8 mouse cellular contexts compared by ENCODE assay signal in the genomic region with DNA sequence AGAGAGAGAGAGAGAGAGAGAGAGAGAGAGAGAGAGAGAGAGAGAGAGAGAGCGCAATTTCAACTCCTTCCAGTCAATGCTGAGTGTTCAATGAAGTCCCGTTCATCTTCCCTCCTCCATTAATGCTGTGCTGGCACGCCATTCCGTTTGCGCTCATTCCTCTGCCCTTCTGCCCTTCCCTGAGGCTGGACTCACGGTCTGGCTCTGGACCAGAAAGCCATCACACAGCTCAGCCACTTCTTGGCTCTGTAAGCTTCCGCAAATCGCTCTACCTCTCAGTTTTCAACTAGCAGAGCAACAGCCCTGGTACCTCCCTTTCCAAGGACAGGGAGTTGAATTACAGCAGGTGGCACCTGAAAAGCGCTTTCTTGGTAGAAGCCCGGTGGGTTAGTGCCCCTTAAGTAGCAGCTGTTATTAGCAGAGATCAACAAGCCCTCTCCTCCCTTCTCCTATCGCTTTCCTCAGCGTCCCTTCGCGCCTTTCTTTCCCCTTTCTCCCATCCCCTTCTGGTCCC. TPM values are rescaled to one million over a fixed set of nuclear protein-coding genes. Genes with fewer than 3 reads are reported as not detected.
DNase-seq lines count a peak whose midpoint lies in the region; ATAC-seq and TF ChIP-seq lines count a peak whose summit lies in the region.

No protein-coding gene starts in this region.

- H3K27ac ChIP-seq in embryonic facial prominence, embryonic 10.5 days (replicated peaks): peak overlapping the region; percentile 83
- H3K27ac ChIP-seq in hindbrain, embryonic 12.5 days: no peak overlapping the region
- H3K27ac ChIP-seq in limb, embryonic 12.5 days: no peak overlapping the region
- no peak overlapping the region for H3K27ac ChIP-seq in midbrain, postnatal 0 days (ENCODE audit: low read depth, low read length)

- 3% methylated on average over 14 of the region's 14 CpGs for WGBS in embryonic facial prominence, embryonic 10.5 days
- 4% methylated on average over 14 of the region's 14 CpGs for WGBS in hindbrain, embryonic 12.5 days
- WGBS in limb, embryonic 12.5 days: 2% methylated on average over 14 of the region's 14 CpGs
- 7% methylated on average over 14 of the region's 14 CpGs for WGBS in midbrain, postnatal 0 days

- peaks cover 12% of the 10 kb centered on the region for H3K36me3 ChIP-seq in embryonic facial prominence, embryonic 10.5 days (replicated peaks)
- H3K36me3 ChIP-seq in hindbrain, embryonic 12.5 days: no peaks in the 10 kb centered on the region
- no peaks in the 10 kb centered on the region for H3K36me3 ChIP-seq in limb, embryonic 12.5 days
- no peaks in the 10 kb centered on the region for H3K36me3 ChIP-seq in midbrain, postnatal 0 days (ENCODE audit: insufficient read depth, low read length)

- peaks cover 43% of the 10 kb centered on the region for H3K27me3 ChIP-seq in embryonic facial prominence, embryonic 10.5 days (replicated peaks; ENCODE audit: low read depth, poor library complexity, severe bottlenecking)
- H3K27me3 ChIP-seq in hindbrain, embryonic 12.5 days: peaks cover 27% of the 10 kb centered on the region
- H3K27me3 ChIP-seq in limb, embryonic 12.5 days: peaks cover 40% of the 10 kb centered on the region
- H3K27me3 ChIP-seq in midbrain, postnatal 0 days (ENCODE audit: insufficient read depth, low read length): peaks cover 25% of the 10 kb centered on the region

- intact Hi-C loops in left cerebral cortex, postnatal 25 days (cut with DNase I): loop anchor here (5.0 to 10.0 kb wide), 3 partner anchors 94 to 526 kb away; partner anchors contain the start of gene Abca15

- peak; percentile 59 for DNase-seq in adrenal gland, postnatal 14 days
- peak; percentile 31 for DNase-seq in embryonic facial prominence, embryonic 10.5 days (ENCODE audit: low spot score)
- DNase-seq in midbrain, postnatal 0 days (ENCODE audit: low spot score): peak; percentile 22
- DNase-seq in frontal cortex, postnatal 14 days (ENCODE audit: low spot score in 2 of 2): no peak
- DNase-seq in spleen, adult 18-20 months: no peak
- no peak for DNase-seq in left cerebral cortex, postnatal 25 days (ENCODE audit: low spot score in 2 of 2)

- H3K9me3 ChIP-seq in embryonic facial prominence, embryonic 10.5 days: no peaks in the 10 kb centered on the region
- no peaks in the 10 kb centered on the region for H3K9me3 ChIP-seq in hindbrain, embryonic 12.5 days (replicated peaks)
- no peaks in the 10 kb centered on the region for H3K9me3 ChIP-seq in limb, embryonic 12.5 days
- H3K9me3 ChIP-seq in midbrain, postnatal 0 days (ENCODE audit: low read length): no peaks in the 10 kb centered on the region

- H3K4me2 ChIP-seq in hindbrain, embryonic 12.5 days (replicated peaks): peak overlapping the region; percentile 51
- peak overlapping the region; percentile 56 for H3K4me2 ChIP-seq in limb, embryonic 12.5 days
- H3K4me2 ChIP-seq in midbrain, postnatal 0 days (ENCODE audit: low read depth, low read length, poor library complexity, severe bottlenecking): peak overlapping the region; percentile 57

- ATAC-seq in hindbrain, embryonic 12.5 days (ENCODE audit: low FRiP score): no peak
- ATAC-seq in limb, embryonic 12.5 days (ENCODE audit: insufficient number of reproducible peaks, insufficient read depth, low FRiP score, low TSS enrichment, low read depth): no peak
- ATAC-seq in midbrain, postnatal 0 days (ENCODE audit: low FRiP score): no peak

- peak overlapping the region; percentile 60 for H3K4me3 ChIP-seq in embryonic facial prominence, embryonic 10.5 days
- H3K4me3 ChIP-seq in hindbrain, embryonic 12.5 days: peak overlapping the region; percentile 34
- H3K4me3 ChIP-seq in limb, embryonic 12.5 days (replicated peaks): peak overlapping the region; percentile 36
- H3K4me3 ChIP-seq in midbrain, postnatal 0 days (ENCODE audit: low read depth, low read length): peak overlapping the region; percentile 33

- H3K9ac ChIP-seq in hindbrain, embryonic 12.5 days: no peak overlapping the region
- H3K9ac ChIP-seq in limb, embryonic 12.5 days (replicated peaks): no peak overlapping the region; the same call in 1 of the 2 replicates
- no peak overlapping the region for H3K9ac ChIP-seq in midbrain, postnatal 0 days (replicated peaks; ENCODE audit: low read length, poor library complexity, severe bottlenecking)

- H3K4me1 ChIP-seq in embryonic facial prominence, embryonic 10.5 days: peaks cover 32% of the 10 kb centered on the region
- peaks cover 11% of the 10 kb centered on the region; the same call in 1 of the 2 replicates for H3K4me1 ChIP-seq in hindbrain, embryonic 12.5 days
- peaks cover 9% of the 10 kb centered on the region for H3K4me1 ChIP-seq in limb, embryonic 12.5 days (replicated peaks)
- peaks cover 5% of the 10 kb centered on the region; the same call in 1 of the 2 replicates for H3K4me1 ChIP-seq in midbrain, postnatal 0 days (ENCODE audit: insufficient read depth, low read length)

- no peak for TF ChIP-seq CTCF in midbrain, postnatal 0 days (IDR thresholded peaks at IDR 0.05)

RNA-seq across cellular contexts. Expression of gene Crym, which starts 0.6 kb away (rescaled TPM):
- 1.9 and 3.1 TPM in 2 replicates for total RNA-seq in adrenal gland, postnatal 14 days (2021)
- polyA plus RNA-seq in embryonic facial prominence, embryonic 10.5 days (2016; fragmentation: Nextera tagmentation; extraction: Ambion mirVana): 149 and 175 TPM in 2 replicates
- 32.9 and 80.0 TPM in 2 replicates for polyA plus RNA-seq in hindbrain, embryonic 12.5 days (2016; fragmentation: Nextera tagmentation; extraction: Ambion mirVana)
- polyA plus RNA-seq in limb, embryonic 12.5 days (2016; fragmentation: Nextera tagmentation; extraction: Ambion mirVana): 14.1 and 14.5 TPM in 2 replicates
- total RNA-seq in midbrain, postnatal 0 days (2014; rRNA removed): 17.4 and 26.6 TPM in 2 replicates
- polyA plus RNA-seq in midbrain, postnatal 0 days (2015; fragmentation: Nextera tagmentation; extraction: Ambion mirVana): 14.7 TPM in 2 replicates
- total RNA-seq in left cerebral cortex, postnatal 25 days (2021): 100 to 1,000 TPM in 1 of 2 experiments, 10 to 100 TPM in 1; 93.0 to 101 TPM

RNA-seq across cellular contexts. Expression of gene Abca14, which starts 2.5 kb away (rescaled TPM):
- total RNA-seq in adrenal gland, postnatal 14 days (2021): not detected in 2 replicates
- polyA plus RNA-seq in embryonic facial prominence, embryonic 10.5 days (2016; fragmentation: Nextera tagmentation; extraction: Ambion mirVana): not detected in 2 replicates
- not detected in 2 replicates for polyA plus RNA-seq in hindbrain, embryonic 12.5 days (2016; fragmentation: Nextera tagmentation; extraction: Ambion mirVana)
- polyA plus RNA-seq in limb, embryonic 12.5 days (2016; fragmentation: Nextera tagmentation; extraction: Ambion mirVana): not detected in 2 replicates
- not detected in 2 replicates for total RNA-seq in midbrain, postnatal 0 days (2014; rRNA removed)
- polyA plus RNA-seq in midbrain, postnatal 0 days (2015; fragmentation: Nextera tagmentation; extraction: Ambion mirVana): not detected in 2 replicates
- total RNA-seq in left cerebral cortex, postnatal 25 days (2021): not detected

RNA-seq across cellular contexts. Expression of gene Anks4b, which starts 27.6 kb away (rescaled TPM):
- total RNA-seq in adrenal gland, postnatal 14 days (2021): 0.26 and 2.1 TPM in 2 replicates
- polyA plus RNA-seq in embryonic facial prominence, embryonic 10.5 days (2016; fragmentation: Nextera tagmentation; extraction: Ambion mirVana): 0.11 TPM in 1 of 2 replicates, not detected in the other
- polyA plus RNA-seq in hindbrain, embryonic 12.5 days (2016; fragmentation: Nextera tagmentation; extraction: Ambion mirVana): not detected in 2 replicates
- polyA plus RNA-seq in limb, embryonic 12.5 days (2016; fragmentation: Nextera tagmentation; extraction: Ambion mirVana): not detected in 2 replicates
- total RNA-seq in midbrain, postnatal 0 days (2014; rRNA removed): not detected in 2 replicates
- not detected in 2 replicates for polyA plus RNA-seq in midbrain, postnatal 0 days (2015; fragmentation: Nextera tagmentation; extraction: Ambion mirVana)
- total RNA-seq in left cerebral cortex, postnatal 25 days (2021): under 1 TPM; 0.21 to 0.34 TPM

RNA-seq across cellular contexts. Expression of gene Zp2, which starts 56.2 kb away (rescaled TPM):
- total RNA-seq in adrenal gland, postnatal 14 days (2021): not detected in 2 replicates
- polyA plus RNA-seq in embryonic facial prominence, embryonic 10.5 days (2016; fragmentation: Nextera tagmentation; extraction: Ambion mirVana): 0.06 and 0.16 TPM in 2 replicates
- polyA plus RNA-seq in hindbrain, embryonic 12.5 days (2016; fragmentation: Nextera tagmentation; extraction: Ambion mirVana): not detected in 2 replicates
- polyA plus RNA-seq in limb, embryonic 12.5 days (2016; fragmentation: Nextera tagmentation; extraction: Ambion mirVana): not detected in 2 replicates
- total RNA-seq in midbrain, postnatal 0 days (2014; rRNA removed): not detected in 2 replicates
- polyA plus RNA-seq in midbrain, postnatal 0 days (2015; fragmentation: Nextera tagmentation; extraction: Ambion mirVana): not detected in 2 replicates
- not detected for total RNA-seq in left cerebral cortex, postnatal 25 days (2021)

Comparison
In these comparisons a context has a peak if more than half of its experiments do, and no peak if none do; other contexts are left out.
1. DNase-seq: peak in adrenal gland, postnatal 14 days (single experiment), embryonic facial prominence, embryonic 10.5 days (single experiment) and midbrain, postnatal 0 days (single experiment); none in frontal cortex, postnatal 14 days (0 of 2), spleen, adult 18-20 months (0 of 2) and left cerebral cortex, postnatal 25 days (0 of 2).
2. Peak in every context shown above with its lines, with median percentiles within 50 percentile points of each other: H3K4me3 ChIP-seq and H3K4me2 ChIP-seq.